Mouse (Mus musculus): ENCODE measurements around the gene Uck2. TPM values are rescaled to one million over a fixed set of nuclear protein-coding genes. Genes with fewer than 3 reads are reported as not detected.

Uck2 gene
- 37.3 TPM for polyA plus RNA-seq (2017; shearing (Covaris generic))

DNA sequence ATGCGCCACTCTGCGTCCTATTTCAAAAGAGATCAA lies at the start of gene Uck2:
Uck2 (minus strand) TSS at position 1 of the 36 bp plus-strand sequence.

DNA sequence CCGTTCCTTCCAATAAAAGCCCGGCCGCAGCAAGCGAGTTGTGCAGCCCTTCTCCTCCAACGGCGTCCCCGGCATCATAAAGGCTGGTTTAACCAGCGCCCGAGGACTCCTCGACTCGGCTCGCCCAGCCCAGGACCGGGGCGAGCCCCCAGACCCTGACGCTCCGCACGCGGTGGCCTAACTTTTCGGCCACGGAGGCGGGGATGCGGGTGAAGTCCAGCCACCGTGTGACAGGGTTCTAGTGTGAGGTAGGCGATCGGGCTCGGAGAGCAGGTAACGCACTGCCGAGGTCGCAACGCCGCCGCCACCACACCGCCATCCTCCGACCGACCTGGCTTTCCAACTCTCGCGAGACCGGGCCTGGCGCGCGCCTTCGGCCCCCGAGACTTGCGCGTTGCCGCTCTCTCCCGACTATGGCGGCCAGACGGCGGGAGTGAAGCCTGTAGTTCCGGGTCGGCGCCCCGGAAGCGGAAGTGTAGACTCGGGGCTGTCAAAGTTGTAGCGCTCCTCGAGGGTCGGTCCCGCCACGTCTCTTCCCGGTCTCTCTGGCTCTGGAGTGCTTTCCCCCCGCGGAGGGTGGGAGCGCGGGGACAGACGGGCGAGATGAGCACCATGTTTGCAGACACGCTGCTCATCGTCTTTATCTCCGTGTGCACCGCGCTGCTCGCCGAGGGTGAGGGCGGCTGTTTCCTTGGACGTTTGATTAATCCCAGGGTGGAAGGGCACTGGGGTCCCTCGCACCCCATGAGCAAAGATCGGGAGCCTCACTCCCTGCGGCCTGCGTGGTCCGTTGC lies 23.3 kb upstream of the Uck2 start, which contains the start of gene Tmco1:
Tmco1 (plus strand) TSS at position 118 of the 794 bp plus-strand sequence.

Other genes with a start within 250 kb of the Uck2 start
- gene Tmco1, start 23.1 kb upstream of the Uck2 start, polyA plus RNA-seq (2017; shearing (Covaris generic)), result 94.7 TPM
- gene Aldh9a1, start 64.7 kb upstream of the Uck2 start, polyA plus RNA-seq (2017; shearing (Covaris generic)), result 69.9 TPM
- 3.8 TPM for gene Mgst3, start 108.5 kb upstream of the Uck2 start, polyA plus RNA-seq (2017; shearing (Covaris generic))
- gene Lrrc52, start 181.5 kb upstream of the Uck2 start, polyA plus RNA-seq (2017; shearing (Covaris generic)), result not detected

All from activated CD4-positive, CD25-positive, alpha-beta regulatory T cell, adult 9 weeks (primary cell).